Mouse (Mus musculus): ENCODE data around the gene Hoxd11.
A peak's percentile ranks its signal among the peaks of the same experiment; 100 is the strongest.

Hoxd11 gene

DNA sequence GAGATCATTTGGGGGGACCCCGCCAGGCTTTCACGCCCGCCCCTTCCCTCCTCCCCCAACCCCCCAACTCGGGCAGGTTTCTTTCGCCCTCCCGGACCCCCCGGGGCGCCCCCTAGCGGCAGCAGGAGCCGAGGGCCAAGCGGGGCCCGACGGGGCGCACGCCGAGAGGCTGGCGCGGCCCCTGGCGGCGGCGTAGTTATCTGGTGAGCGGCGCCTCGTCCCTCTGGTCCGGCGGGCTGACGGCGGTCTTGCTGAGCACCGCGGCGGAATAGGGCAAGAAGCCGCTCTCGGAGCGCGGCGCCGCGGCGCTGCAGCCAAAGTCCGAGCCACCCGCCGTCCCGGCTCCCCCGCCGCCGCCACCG, 24.0 kb upstream of the Hoxd11 start:
- Histone ChIP-seq H3K36me3 (ENCODE audit: insufficient read depth, low read length) (no peaks in the 10 kb centered on the region), H3K4me1 (replicated peaks; ENCODE audit: low read depth, low read length) (peaks cover 29% of the 10 kb centered on the region), H3K4me3 (replicated peaks; ENCODE audit: low read length) (peak overlapping the region; percentile 72), H3K9me3 (ENCODE audit: low read length) (no peaks in the 10 kb centered on the region), H3K27me3 (ENCODE audit: insufficient read depth, low read length) (peaks cover 84% of the 10 kb centered on the region)
- no peak for TF ChIP-seq CTCF (conservative IDR thresholded peaks at IDR 0.05; ENCODE audit: low read length)
- no peak for TF ChIP-seq POU5F1 (IDR thresholded peaks at IDR 0.05; ENCODE audit: borderline replicate concordance, low read length)
- TF ChIP-seq NANOG (IDR thresholded peaks at IDR 0.05; ENCODE audit: borderline replicate concordance, low read length) = no peak

DNA sequence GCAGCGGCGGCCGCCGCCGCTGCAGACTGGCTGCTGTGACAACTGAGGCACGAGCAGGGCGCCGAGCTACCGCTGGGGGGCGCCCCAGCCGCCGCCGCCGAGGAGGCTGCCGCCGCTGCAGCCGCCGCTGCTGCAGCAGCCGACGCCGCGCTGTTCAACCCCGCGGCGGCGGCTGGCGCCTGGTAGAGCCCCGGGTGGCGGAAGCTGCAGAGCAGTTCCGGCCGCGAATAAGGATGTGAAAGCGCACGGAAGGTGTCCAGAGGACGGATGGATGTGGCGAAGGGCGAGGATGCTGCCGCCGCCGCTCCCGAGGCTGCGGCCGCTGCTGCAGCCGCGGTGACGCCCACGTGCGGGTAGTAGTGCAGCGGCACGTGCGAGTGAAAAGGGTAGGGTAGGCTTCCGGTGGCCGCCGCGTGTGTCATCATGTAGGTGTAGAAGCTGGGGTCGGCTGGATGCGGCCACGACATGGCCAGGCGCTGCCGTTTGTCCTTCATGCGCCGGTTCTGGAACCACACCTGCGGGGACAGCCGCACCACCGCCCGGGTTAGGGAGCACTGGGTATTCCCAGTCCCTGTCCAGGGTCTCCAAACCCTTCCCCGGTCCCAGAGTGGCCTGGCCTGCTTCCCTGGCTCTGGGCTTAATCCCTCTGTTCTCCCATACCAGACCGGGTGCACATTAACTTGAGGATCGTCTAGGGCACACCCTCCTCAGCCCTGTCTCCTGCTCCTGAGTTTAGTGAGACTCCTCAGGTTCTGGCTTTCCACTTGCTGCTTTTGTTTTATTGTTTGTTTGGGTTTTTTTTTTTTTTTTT, 23.3 kb upstream of the Hoxd11 start:
- Histone ChIP-seq H3K4me3 (replicated peaks; ENCODE audit: low read length) (peak overlapping the region; percentile 72), H3K36me3 (ENCODE audit: insufficient read depth, low read length) (no peaks in the 10 kb centered on the region), H3K27me3 (ENCODE audit: insufficient read depth, low read length) (peaks cover 85% of the 10 kb centered on the region), H3K4me1 (replicated peaks; ENCODE audit: low read depth, low read length) (peaks cover 34% of the 10 kb centered on the region), H3K9me3 (ENCODE audit: low read length) (no peaks in the 10 kb centered on the region)
- TF ChIP-seq NANOG (IDR thresholded peaks at IDR 0.05; ENCODE audit: borderline replicate concordance, low read length) (no peak), POU5F1 (IDR thresholded peaks at IDR 0.05; ENCODE audit: borderline replicate concordance, low read length) (no peak), CTCF (conservative IDR thresholded peaks at IDR 0.05; ENCODE audit: low read length) (no peak)

DNA sequence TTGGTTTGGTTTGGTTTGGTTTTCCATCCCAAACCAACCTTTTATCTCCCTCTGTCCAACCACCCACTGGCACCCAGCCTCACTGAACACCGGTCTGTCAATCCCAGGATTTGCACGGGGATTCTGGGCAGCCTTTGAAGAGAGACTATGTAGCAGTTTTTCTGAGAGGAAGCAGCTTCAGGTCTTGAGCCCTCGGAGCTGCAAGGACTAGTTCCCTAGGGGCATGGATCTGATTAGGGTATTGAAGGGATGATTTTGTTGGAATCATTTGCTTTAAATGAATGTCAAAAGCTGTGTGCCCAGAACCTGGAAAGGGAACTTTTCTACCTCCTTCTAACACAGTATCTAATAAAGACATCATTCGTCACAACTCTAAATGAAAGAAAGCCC, 22.7 kb upstream of the Hoxd11 start:
- Histone ChIP-seq H3K36me3 (ENCODE audit: insufficient read depth, low read length) (no peaks in the 10 kb centered on the region), H3K9me3 (ENCODE audit: low read length) (no peaks in the 10 kb centered on the region), H3K4me1 (replicated peaks; ENCODE audit: low read depth, low read length) (peaks cover 39% of the 10 kb centered on the region), H3K4me3 (replicated peaks; ENCODE audit: low read length) (no peak overlapping the region), H3K27me3 (ENCODE audit: insufficient read depth, low read length) (peaks cover 86% of the 10 kb centered on the region)
- TF ChIP-seq POU5F1 (IDR thresholded peaks at IDR 0.05; ENCODE audit: borderline replicate concordance, low read length) (no peak), NANOG (IDR thresholded peaks at IDR 0.05; ENCODE audit: borderline replicate concordance, low read length) (no peak), CTCF (conservative IDR thresholded peaks at IDR 0.05; ENCODE audit: low read length) (no peak)

DNA sequence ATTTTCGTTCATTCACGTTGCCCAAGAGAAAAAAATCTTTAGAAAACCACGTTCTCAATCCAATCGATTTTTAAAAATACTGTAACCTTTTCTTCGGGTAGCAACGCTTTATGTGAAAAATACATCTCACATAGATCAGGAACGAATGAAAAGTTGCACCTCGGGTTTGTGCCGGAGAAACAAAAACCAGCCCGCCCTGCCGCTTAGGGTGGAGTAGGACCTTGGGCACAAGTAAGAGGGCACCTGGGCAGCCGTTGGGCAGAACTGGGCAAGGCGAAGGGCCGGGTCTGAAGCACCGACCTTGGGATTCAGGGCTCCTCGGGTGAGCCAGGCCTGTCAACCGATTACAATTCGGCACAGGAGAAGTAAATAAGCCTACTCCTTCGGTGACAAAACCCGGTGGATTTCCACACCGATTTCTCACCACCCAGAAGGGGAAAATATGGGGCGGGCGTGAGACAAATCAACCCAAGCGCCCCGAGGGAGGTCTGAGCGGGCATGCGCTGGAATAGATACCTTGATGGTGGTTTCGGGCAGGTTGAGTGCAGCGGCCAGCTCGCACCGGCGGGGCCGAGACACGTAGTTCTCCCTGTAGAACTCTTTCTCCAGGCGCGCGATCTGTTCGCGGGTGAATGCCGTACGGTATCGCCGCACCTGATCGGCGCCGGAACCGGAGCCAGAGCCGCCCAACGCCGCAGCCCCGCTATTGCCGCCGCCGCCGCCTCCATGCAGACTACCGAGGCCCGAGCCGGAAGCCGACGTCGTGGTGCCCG, 21.9 kb upstream of the Hoxd11 start:
- peaks cover 44% of the 10 kb centered on the region for H3K4me1 ChIP-seq (replicated peaks; ENCODE audit: low read depth, low read length)
- H3K36me3 ChIP-seq (ENCODE audit: insufficient read depth, low read length) = no peaks in the 10 kb centered on the region
- TF ChIP-seq NANOG (IDR thresholded peaks at IDR 0.05; ENCODE audit: borderline replicate concordance, low read length) (no peak), CTCF (conservative IDR thresholded peaks at IDR 0.05; ENCODE audit: low read length) (no peak), POU5F1 (IDR thresholded peaks at IDR 0.05; ENCODE audit: borderline replicate concordance, low read length) (no peak)
- H3K9me3 ChIP-seq (ENCODE audit: low read length) = no peaks in the 10 kb centered on the region
- peaks cover 86% of the 10 kb centered on the region for H3K27me3 ChIP-seq (ENCODE audit: insufficient read depth, low read length)
- peak overlapping the region; percentile 32; the same call in 1 of the 2 replicates for H3K4me3 ChIP-seq (replicated peaks; ENCODE audit: low read length)

DNA sequence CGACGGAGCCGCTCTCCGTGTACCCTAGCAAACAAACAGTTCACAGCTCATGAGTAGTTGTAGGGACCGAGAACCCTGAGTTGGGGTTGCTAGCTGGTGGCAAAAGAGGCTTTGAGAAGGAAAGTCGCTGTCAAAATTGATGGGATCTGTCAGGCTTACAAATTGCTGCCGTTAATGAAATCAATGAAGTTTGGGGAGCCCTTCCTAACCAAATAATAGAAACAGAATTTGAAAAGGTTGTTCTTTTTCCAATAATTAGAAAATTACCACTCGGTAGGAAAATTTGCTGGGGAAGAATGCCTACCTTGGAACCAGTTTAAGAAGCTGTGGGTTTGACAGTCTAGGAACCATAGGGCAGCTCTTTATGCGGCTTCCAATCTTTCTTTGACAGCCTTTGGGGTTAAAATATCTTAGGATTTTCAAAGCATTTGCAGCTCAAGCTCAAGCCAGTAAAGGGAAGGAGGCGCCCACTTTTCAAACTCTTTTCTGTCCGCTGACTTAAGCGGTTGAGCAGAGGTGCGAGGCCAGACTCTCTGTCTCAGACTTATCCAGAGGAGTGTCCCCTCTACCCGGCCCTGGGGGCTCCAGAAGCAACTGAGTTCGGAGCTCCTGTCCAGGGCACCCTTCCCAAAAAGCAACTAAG, 21.2 kb upstream of the Hoxd11 start:
- Histone ChIP-seq H3K4me3 (replicated peaks; ENCODE audit: low read length) (peak overlapping the region; percentile 35; the same call in 1 of the 2 replicates), H3K36me3 (ENCODE audit: insufficient read depth, low read length) (no peaks in the 10 kb centered on the region), H3K27me3 (ENCODE audit: insufficient read depth, low read length) (peaks cover 90% of the 10 kb centered on the region), H3K4me1 (replicated peaks; ENCODE audit: low read depth, low read length) (peaks cover 44% of the 10 kb centered on the region), H3K9me3 (ENCODE audit: low read length) (no peaks in the 10 kb centered on the region)
- TF ChIP-seq NANOG (IDR thresholded peaks at IDR 0.05; ENCODE audit: borderline replicate concordance, low read length) (no peak), POU5F1 (IDR thresholded peaks at IDR 0.05; ENCODE audit: borderline replicate concordance, low read length) (no peak), CTCF (conservative IDR thresholded peaks at IDR 0.05; ENCODE audit: low read length) (no peak)

DNA sequence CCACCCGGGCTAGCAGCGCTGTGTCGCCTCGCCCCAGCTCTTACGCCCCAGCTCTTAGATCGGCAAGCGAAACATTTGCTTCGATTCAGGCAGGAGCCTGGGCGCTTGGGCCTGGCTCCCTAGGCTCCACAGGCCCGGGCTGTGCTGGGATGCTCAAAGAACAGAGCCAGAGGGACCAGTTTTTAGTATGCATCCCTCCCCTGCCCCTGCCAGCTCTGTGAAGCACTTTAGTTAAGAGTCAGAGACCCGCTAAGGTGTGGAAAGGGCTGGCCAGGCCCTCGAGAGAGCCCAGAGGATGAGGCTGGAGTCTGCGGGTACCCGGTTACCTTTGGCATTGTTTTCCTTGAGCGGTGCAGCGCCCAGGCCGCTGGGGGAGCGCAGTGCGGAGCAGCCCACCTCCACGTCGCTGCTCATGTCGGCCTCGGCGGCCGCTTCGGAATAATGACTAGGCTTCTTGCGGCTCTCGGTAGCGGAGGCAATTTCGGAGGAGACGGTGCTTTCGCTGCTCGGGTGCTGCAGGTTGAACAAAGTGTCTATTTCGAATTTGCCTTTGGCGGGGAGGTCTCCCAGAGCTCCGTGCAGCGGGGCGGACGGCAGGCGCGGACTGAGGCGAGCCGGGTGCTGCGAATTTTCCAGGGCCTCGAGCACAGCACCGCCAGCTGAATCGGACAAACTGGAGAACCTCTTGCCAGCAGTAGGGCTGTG, 20.5 kb upstream of the Hoxd11 start:
- Histone ChIP-seq H3K27me3 (ENCODE audit: insufficient read depth, low read length) (peaks cover 95% of the 10 kb centered on the region), H3K4me1 (replicated peaks; ENCODE audit: low read depth, low read length) (peaks cover 44% of the 10 kb centered on the region), H3K9me3 (ENCODE audit: low read length) (no peaks in the 10 kb centered on the region), H3K4me3 (replicated peaks; ENCODE audit: low read length) (peak overlapping the region; percentile 35; the same call in 1 of the 2 replicates), H3K36me3 (ENCODE audit: insufficient read depth, low read length) (no peaks in the 10 kb centered on the region)
- TF ChIP-seq CTCF (conservative IDR thresholded peaks at IDR 0.05; ENCODE audit: low read length) (no peak), POU5F1 (IDR thresholded peaks at IDR 0.05; ENCODE audit: borderline replicate concordance, low read length) (no peak), NANOG (IDR thresholded peaks at IDR 0.05; ENCODE audit: borderline replicate concordance, low read length) (no peak)

DNA sequence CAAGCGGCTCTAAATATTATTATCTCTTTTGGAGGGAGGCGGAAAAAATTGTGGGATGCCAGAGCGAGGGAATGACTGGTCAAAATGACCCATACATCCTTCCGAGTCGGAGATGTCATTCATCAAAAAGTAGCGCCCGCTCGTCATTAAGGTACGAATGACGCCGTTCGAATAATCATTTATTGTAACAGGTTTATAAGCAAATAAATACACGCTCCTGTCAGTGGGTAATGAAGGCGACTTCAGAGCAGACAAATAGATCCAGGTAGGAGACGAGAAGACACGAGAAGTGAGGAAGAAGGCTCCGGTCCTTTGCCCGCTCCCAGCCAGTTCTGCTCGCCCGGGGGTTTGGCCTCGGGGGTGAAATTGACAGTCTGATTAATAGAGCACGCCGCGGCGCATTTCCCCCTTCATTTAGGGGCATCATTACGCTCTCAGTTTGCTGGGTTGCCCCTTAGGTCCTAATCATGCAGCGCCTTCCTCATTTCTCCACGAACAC, 19.8 kb upstream of the Hoxd11 start, which contains the start of gene Evx2:
TSS of gene Evx2 (minus strand) at position 51 of the 499 bp plus-strand sequence.
- Histone ChIP-seq H3K4me1 (replicated peaks; ENCODE audit: low read depth, low read length) (peaks cover 44% of the 10 kb centered on the region), H3K4me3 (replicated peaks; ENCODE audit: low read length) (peak within 1 kb of the TSS; percentile 35; the same call in 1 of the 2 replicates), H3K9me3 (ENCODE audit: low read length) (no peaks in the 10 kb centered on the region), H3K27me3 (ENCODE audit: insufficient read depth, low read length) (peaks cover 95% of the 10 kb centered on the region), H3K36me3 (ENCODE audit: insufficient read depth, low read length) (no peaks in the 10 kb centered on the region)
- TF ChIP-seq POU5F1 (IDR thresholded peaks at IDR 0.05; ENCODE audit: borderline replicate concordance, low read length) (no peak), CTCF (conservative IDR thresholded peaks at IDR 0.05; ENCODE audit: low read length) (no peak), NANOG (IDR thresholded peaks at IDR 0.05; ENCODE audit: borderline replicate concordance, low read length) (no peak)

Measured in E14TG2a.4 (cell line).